Mouse (Mus musculus) liver, postnatal 0 days (tissue): ENCODE measurements at regions not wholly inside any gene's neighbourhood (a gene's known extent, or its start where the extent isn't known, plus 50 kb on each side); places are given as distances from the start of the nearest gene placed in this dataset.
A peak's percentile ranks its signal among the peaks of the same experiment; 100 is the strongest.

ENCODE experiments used
- ATAC-seq: fragments of 200-750 bp; cut with Nextera tagmentation; 2 replicates; pipeline ENCODE4 v1.8.0; 2017; ENCODE audit warnings: mild to moderate bottlenecking, moderate library complexity
- DNase-seq: peaks from one replicate; pipeline ENCODE4 v3.0.0-alpha.2; 2016
- H3K27ac ChIP-seq: fragments of 300-500 bp; sonication (generic); 2 replicates; pipeline ENCODE4 v1.5.1; 2014; ENCODE audit warnings: antibody characterized with exemption, moderate library complexity, mild to moderate bottlenecking, low read depth
- H3K27me3 ChIP-seq: fragments of 300-500 bp; sonication (generic); 2 replicates; pipeline ENCODE4 v1.6.1; 2014; ENCODE audit warnings: low read length, control low read depth, mixed read lengths; ENCODE audit not compliant: insufficient read depth
- H3K36me3 ChIP-seq: fragments of 300-500 bp; sonication (generic); replicated peaks from 2 replicates; pipeline ENCODE4 v1.6.1; 2014; ENCODE audit warnings: mild to moderate bottlenecking, control low read depth, low read length, moderate library complexity, mixed read lengths; ENCODE audit not compliant: insufficient read depth
- H3K4me1 ChIP-seq: fragments of 300-500 bp; sonication (generic); 2 replicates; pipeline ENCODE4 v1.6.1; 2014; ENCODE audit warnings: antibody characterized with exemption, mild to moderate bottlenecking, control low read depth; ENCODE audit not compliant: insufficient read depth
- H3K4me2 ChIP-seq: fragments of 300-500 bp; sonication (generic); 2 replicates; pipeline ENCODE4 v1.6.1; 2014; ENCODE audit warnings: low read depth, mild to moderate bottlenecking, low read length, moderate library complexity, mixed read lengths
- H3K4me3 ChIP-seq: fragments of 300-500 bp; sonication (generic); 2 replicates; pipeline ENCODE4 v1.5.1; 2014; ENCODE audit warnings: low read depth, low read length
- H3K9ac ChIP-seq: fragments of 300-500 bp; sonication (generic); replicated peaks from 2 replicates; pipeline ENCODE4 v1.6.1; 2014; ENCODE audit warnings: mild to moderate bottlenecking, moderate library complexity
- H3K9me3 ChIP-seq: fragments of 300-500 bp; sonication (generic); 2 replicates; pipeline ENCODE4 v1.6.1; 2016; ENCODE audit warnings: mild to moderate bottlenecking, control low read depth, low read length, mixed read lengths
- CTCF ChIP-seq: sonication (generic); IDR thresholded peaks from 2 replicates; pipeline ENCODE4 v1.5.1; 2016; ENCODE audit warnings: antibody characterized with exemption, low read depth
- EP300 ChIP-seq: IDR thresholded peaks from 2 replicates; pipeline ENCODE4 v1.6.1; 2016; ENCODE audit warnings: antibody characterized with exemption, low read depth, mild to moderate bottlenecking
- WGBS: fragments of 180-500 bp; shearing (Covaris S2); extraction: QIAGEN DNeasy Blood & Tissue Kit; methylation state at CpG from one replicate; pipeline ENCODE4 v1.1.7; 2014; ENCODE audit not compliant: insufficient replicate concordance; 5-methylcytosine and 5-hydroxymethylcytosine counted together

DNA sequence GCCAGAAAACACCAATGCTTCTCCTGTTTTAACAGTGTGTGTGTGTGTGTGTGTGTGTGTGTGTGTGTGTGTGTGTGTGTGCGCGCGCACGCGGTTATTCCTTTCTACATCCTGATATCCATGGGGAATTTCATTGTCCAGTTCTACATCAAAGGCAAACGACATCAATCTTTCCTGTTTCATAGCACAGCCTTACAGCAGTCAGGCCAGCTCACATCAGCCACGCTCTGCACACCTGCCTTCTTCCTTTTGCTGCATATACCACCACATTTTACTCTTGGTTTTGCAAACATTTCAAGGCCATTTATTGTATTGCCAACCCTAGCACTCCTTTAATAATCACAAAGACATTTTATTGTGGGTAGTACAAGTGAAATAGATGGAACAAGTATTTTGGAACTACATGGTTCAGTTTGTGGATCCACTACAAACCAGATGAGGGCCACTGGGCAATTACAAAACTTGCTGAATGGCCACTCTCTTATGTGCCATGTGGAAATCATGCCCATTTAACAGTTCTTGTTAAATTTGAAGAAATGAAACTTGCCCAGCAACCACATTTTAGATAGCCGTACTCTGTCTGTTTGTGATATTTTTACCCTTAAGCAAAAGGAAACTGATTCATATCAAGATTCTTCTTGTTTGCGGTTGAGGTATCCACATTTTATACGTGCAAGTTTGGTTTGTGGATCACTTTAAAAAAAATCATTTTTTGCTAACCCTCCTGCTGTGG, 70.9 kb upstream of the Trim52 start:
- H3K4me3 ChIP-seq = no peak overlapping the region
- WGBS = 77% methylated on average over 10 of the region's 10 CpGs
- H3K4me1 ChIP-seq = no peaks in the 10 kb centered on the region
- no peak overlapping the region for H3K4me2 ChIP-seq
- no peaks in the 10 kb centered on the region for H3K9me3 ChIP-seq
- ATAC-seq = no peak
- H3K36me3 ChIP-seq = no peaks in the 10 kb centered on the region
- H3K27ac ChIP-seq = no peak overlapping the region
- H3K9ac ChIP-seq = no peak overlapping the region
- TF ChIP-seq EP300 (no peak), CTCF (no peak)
- H3K27me3 ChIP-seq = no peaks in the 10 kb centered on the region
- DNase-seq = no peak

DNA sequence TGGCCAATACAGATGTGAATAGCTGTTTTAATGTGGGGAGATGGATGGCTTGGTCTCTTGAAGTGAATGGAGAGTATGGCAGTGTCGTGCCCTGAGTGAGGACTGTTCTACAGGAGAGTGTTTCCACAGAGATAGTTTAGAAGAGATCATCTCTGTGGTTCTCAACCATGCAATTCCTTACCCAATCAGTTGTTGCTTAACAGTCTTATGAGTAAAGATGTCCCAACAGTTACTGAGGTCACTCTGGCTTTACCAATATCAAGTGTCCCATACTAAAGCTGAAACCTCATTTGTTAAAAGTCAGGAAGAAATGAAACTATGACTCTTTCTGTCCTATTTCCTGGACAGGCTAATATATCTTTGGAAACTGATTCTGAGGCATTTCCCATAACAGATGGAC, 61.7 kb upstream of the Trim52 start:
- Histone ChIP-seq H3K4me3 (no peak overlapping the region), H3K4me2 (no peak overlapping the region), H3K9ac (no peak overlapping the region), H3K27me3 (no peaks in the 10 kb centered on the region), H3K4me1 (no peaks in the 10 kb centered on the region), H3K27ac (no peak overlapping the region), H3K9me3 (no peaks in the 10 kb centered on the region), H3K36me3 (no peaks in the 10 kb centered on the region)
- DNase-seq = no peak
- peak; percentile 38; the same call in 1 of the 2 replicates for ATAC-seq
- TF ChIP-seq CTCF = no peak
- TF ChIP-seq EP300 = no peak
- 50% methylated on average over 1 of the region's 1 CpGs for WGBS

GRCm38 (mm10) chr14:106050231-106050630, 55.8 kb upstream of the Trim52 start:
- no peaks in the 10 kb centered on the region for H3K9me3 ChIP-seq
- no peak for ATAC-seq
- DNase-seq = no peak
- no peak overlapping the region for H3K9ac ChIP-seq
- no peak overlapping the region for H3K27ac ChIP-seq
- TF ChIP-seq CTCF (no peak), EP300 (no peak)
- no peaks in the 10 kb centered on the region for H3K36me3 ChIP-seq
- no peaks in the 10 kb centered on the region for H3K4me1 ChIP-seq
- WGBS = 64% methylated on average over 1 of the region's 1 CpGs
- H3K4me2 ChIP-seq = no peak overlapping the region
- H3K27me3 ChIP-seq = no peaks in the 10 kb centered on the region
- H3K4me3 ChIP-seq = no peak overlapping the region

DNA sequence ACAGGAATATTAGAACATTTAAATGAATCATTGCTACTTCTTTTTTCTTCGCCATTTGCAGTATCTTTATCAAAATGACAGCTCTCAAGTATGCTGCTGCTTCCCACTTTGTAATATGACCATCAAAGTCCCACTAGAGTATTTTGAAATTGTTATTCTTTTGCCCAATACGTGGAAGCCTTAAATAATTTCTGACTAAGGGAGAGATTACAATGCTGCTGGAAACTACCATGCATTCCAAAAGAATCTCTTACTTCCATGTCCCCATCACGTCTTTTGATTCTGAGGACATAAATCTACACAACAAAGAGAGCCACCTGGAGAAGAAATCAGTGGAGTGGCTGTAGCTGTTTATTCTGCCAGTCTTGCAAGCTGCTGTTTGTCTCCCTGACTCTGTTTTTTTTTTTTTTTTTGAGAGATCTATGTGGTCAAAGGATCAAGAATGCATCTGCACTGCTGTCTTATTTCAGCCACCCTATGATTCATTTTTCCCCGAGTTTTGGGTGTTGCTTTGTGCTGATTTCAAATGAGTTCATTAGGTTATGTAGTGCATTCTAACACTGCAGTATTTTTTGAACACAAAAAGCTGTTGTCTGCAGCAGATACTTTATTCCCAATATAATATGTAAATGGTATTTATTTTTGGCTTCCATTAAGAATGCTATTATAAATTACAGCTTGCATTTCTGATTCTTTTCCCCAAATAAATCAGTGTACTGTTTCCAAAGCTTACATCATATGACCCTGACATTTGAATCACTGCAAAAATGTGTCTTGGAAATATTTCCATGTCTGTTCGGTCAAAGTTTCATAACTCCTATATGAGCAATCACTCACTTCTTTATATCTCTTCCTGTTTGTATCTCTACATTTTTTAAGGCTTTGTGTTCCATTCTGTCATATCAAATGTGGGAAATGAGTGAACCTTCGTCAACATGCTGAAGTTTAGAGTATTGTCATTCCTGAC, 53.1 kb upstream of the Trim52 start:
- Histone ChIP-seq H3K27me3 (no peaks in the 10 kb centered on the region), H3K9me3 (no peaks in the 10 kb centered on the region), H3K4me1 (no peaks in the 10 kb centered on the region), H3K36me3 (no peaks in the 10 kb centered on the region), H3K9ac (no peak overlapping the region), H3K4me2 (no peak overlapping the region), H3K4me3 (no peak overlapping the region), H3K27ac (no peak overlapping the region)
- no peak for ATAC-seq
- TF ChIP-seq EP300 (no peak), CTCF (no peak)
- WGBS = 49% methylated on average over 6 of the region's 6 CpGs
- no peak for DNase-seq
